Mouse (Mus musculus) liver, postnatal 0 days (tissue): ENCODE measurements around the gene Mllt6.

Experiments used
- CTCF ChIP-seq: sonication (generic); IDR thresholded peaks from 2 replicates; pipeline ENCODE4 v1.5.1; 2016; ENCODE audit warnings: antibody characterized with exemption, low read depth
- EP300 ChIP-seq: IDR thresholded peaks from 2 replicates; pipeline ENCODE4 v1.6.1; 2016; ENCODE audit warnings: antibody characterized with exemption, low read depth, mild to moderate bottlenecking

DNA sequence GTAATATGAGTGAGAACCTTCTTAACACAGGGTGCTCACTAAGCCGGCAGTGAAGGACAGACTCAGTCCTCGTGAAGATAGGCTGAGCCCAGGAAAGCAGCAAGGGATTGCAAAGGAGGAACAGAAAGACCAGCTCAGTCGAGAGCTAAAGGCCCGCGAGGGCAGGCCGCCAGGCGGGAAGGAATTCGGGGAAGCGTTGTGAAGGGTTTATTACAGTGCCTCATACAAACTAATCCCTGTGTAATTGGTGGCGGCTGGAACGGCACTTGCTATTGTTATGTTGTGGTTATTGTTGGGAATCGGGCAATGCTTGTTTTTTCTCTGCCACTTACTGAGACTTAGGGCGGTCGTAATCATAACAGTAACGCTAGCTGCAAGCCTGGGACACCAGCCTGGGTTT, 14.2 kb downstream of the Mllt6 start:
- no peak for TF ChIP-seq CTCF
- TF ChIP-seq EP300 = no peak
